Mouse (Mus musculus) right cerebral cortex, postnatal 10 days (tissue): ENCODE measurements at regions not wholly inside any gene's neighbourhood (a gene's known extent, or its start where the extent isn't known, plus 50 kb on each side); places are given as distances from the start of the nearest gene placed in this dataset.
A peak's percentile ranks its signal among the peaks of the same experiment; 100 is the strongest.

Source experiments
- DNase-seq, 2 experiments: peaks; one replicate each; pipeline ENCODE4 v3.0.0; 2021; ENCODE audit warnings: low spot score in 2 of 2

- no peak for DNase-seq
Observed at GRCm38 (mm10) chr11:112588088-112588487, 193.9 kb upstream of the Sox9 start.

DNA sequence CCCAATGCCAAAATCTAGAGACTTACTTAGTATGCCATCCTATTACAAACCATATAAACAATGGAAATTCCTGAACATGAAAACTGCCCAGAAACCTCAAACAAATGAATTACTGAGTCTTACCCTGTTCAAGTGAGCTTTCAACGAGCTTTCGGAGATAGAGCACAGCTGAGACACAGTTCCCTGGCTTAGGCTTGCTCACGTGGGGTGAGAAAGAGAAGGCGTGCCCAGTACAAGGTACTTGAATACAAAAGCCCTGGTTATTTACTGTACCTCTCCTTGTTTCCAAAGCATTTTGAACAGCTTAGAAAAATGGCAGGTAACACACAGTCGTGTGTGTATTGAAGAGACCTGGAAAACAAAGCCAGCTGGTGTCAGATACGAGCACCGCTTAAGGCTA is 191.8 kb upstream of the Sox9 start:
- DNase-seq = no peak

GRCm38 (mm10) chr11:112592411-112593020 is 189.5 kb upstream of the Sox9 start:
- no peak for DNase-seq

DNA sequence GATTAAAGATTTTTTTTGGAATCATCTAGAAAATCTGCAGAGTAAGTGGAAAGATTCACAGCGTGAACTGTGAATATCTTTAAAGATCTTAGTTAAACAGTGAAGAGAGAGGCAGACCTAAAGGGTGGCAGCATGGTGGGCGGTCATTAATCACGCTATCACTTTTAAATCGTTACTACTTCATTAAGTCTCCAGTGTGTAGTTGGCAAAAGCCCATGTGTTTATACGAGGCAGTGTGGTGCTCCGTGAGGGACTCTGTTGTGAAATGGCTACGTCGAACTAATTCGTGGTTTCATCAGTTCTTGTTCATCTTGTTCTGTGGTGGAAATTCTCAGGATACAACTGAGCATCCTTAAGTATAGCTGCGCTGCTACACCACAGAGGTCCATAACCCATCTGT is 188.2 kb upstream of the Sox9 start:
- no peak for DNase-seq

DNA sequence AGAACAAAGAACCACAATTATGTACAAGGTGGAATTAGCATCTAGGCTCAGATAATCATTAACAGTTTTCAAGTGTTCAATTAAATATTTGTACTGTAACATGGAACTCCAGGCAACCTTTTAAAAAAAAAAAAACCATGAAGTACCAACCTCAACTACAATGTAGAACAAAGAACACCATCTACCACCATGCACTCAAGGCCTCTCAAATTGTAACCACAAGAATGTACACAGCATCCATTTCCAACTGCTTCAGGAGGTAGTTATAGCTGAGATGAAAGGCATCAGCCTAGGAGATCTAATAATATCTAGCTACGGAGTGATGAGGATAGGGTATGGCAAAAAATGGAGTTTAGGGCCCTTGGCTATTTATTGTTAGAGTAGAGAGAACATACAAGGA is 174.7 kb upstream of the Sox9 start:
- DNase-seq = no peak

DNA sequence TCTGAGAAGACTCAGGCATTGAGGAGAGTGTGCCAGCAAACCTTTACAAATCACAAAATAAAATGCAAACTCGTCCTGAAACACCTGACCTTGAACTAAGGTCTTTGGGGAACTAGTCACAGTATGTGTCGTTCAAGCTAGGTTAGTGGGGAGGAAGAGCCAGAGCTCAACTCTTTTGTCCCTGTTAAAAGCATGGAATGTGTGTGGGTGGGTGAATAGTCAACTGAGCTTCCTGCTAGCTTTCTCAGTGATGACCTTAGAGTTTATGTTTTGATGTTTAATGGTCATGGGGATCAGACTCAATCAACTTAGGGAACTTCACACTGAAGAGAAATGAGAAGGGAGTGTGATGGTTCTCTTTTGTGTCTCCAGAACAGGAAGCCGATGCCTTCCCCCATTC is 172.7 kb upstream of the Sox9 start:
- DNase-seq = peak in 1 of 2 experiments; percentile 2

DNA sequence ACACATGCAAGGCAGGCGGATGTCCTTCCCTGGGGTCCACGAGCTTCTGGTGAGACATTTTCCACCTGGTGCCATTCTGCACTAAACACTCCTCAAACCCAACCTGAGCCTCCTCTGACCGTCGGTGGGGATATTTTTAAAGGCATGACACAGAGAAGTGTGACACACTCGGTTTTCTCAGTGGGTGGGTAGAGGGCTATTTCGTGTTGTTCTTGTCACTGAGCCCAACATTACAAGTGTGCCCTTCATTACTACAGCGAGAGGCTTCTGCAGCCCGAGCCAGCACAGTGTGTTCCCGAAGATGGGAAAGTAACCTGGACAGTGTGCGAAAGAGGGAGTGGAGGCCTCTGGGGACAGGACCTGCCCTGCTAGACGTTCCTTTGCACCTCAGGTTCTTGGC is 171.0 kb upstream of the Sox9 start:
- DNase-seq = peak in 1 of 2 experiments; percentile 9

- DNase-seq = no peak
Observed at GRCm38 (mm10) chr11:112615629-112616028, 166.4 kb upstream of the Sox9 start.

DNA sequence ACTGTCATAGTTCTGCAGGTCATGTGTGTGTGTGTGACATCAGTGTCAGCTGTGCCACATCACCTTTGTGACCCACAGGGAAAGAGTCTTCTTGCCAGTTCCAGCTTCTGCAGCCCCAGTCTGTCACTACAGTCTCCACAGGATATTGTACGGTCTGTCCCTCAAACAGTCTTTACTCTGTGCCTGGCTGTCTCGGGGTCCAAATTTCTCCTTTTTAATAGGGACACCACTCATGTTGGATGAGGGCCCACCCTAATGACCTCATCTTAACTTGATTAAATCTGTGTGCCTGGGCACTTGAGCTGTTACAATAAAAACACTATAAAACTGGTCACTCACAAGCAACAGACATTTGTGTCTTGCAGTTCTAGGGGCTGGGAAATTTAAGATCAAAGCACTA is 165.1 kb upstream of the Sox9 start:
- no peak for DNase-seq

- peak; percentile 50 to 62 for DNase-seq
Observed at GRCm38 (mm10) chr11:112620916-112621315, 161.1 kb upstream of the Sox9 start.

- DNase-seq = peak in 1 of 2 experiments; percentile 10
Observed at GRCm38 (mm10) chr11:112621385-112622120, 160.5 kb upstream of the Sox9 start.

- no peak for DNase-seq
Observed at GRCm38 (mm10) chr11:112649298-112649697, 132.7 kb upstream of the Sox9 start.

DNA sequence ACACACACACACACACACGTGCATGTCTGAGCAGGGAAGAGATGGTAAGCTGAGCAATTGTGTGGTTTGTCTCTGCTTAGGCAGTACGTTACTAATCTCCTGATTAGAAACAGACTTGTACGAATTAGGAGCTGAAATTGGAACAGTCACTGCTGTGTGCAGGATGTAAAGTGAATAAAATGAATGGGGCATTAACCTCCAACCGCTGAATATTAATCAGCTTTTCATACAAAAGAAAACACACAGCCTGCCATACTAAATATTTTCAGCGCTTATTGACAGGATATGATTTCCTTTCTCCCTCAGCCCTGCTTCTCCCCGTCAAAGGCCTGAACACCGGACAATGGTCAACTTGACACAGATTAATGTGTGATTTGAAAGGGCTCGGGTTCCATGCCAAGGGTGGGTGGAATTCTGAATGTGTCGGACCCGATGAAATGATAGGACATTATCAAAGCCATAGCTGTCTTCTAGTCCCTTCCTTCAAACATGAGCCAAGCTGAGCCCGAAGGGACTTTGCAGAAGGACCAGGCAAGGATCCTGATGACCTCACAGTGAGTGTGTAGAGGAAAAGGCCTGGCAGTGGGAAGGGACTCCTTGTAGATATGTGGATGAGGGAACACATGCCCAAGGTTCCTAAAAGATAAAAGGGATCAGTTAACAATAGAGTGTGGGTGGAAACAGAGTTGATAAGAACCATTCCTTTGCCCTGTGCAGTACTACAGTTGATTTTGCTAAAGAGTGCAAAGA is 124.4 kb upstream of the Sox9 start:
- DNase-seq = no peak

DNA sequence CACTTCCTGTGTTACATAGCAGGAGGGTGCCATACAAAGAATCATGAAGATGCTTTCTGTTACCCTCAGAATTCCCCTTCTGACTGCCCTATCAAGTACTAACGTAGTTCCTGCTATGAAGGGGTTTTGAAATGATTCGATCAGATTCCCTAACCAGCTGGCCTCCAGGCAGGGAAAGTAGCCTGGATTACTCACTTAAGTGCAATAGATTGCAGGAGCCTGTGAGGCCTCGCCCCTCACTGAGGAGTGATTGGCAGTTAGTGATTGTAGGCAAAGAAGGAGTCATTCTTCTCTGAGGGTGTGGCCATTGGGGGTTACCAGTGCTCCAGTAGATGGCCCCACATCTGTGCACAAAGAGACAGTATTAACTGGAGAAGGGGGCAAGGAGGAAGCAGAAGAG is 122.1 kb upstream of the Sox9 start:
- DNase-seq = no peak

- DNase-seq = no peak
Observed at GRCm38 (mm10) chr11:112661426-112661825, 120.6 kb upstream of the Sox9 start.

DNA sequence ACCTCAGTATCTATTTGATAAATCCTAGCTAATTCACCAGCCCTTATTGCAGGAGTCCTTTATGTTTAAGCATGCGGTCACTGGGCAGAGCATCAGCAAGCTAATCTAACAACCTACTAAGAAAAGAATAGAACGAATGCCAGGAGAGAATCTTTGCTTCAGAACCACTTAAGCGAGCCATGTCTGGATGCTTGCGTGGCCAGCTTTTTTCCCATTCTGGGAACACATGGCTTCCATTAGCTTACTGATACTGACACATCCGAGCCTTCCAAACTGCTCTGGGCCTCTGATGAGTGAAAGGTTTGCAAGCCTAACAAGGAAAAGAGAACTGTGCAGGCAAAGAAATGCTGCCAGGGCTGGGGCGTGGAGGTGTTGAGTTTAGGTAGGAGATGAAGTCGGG is 114.7 kb upstream of the Sox9 start:
- no peak for DNase-seq

- no peak for DNase-seq
Observed at GRCm38 (mm10) chr11:112672086-112672485, 109.9 kb upstream of the Sox9 start.

DNA sequence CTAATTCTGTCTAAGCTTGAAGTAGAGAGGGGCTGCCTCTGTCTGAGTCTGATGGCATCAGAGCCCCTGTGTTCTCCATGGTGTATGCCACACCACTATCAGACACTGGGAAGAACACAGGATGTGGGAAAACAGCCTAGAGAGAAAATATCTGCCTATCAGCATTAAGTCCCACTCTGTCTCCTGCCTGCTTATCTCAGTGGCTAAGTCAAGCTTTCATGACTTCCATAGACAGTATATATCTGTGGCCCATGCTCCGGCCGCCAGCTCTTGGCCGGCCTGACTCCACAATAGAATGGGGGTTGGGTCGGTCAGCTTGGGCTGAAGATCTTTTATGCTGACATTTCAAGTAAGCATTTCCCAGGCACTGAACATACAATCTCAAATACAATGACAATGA is 92.0 kb upstream of the Sox9 start:
- DNase-seq = no peak

DNA sequence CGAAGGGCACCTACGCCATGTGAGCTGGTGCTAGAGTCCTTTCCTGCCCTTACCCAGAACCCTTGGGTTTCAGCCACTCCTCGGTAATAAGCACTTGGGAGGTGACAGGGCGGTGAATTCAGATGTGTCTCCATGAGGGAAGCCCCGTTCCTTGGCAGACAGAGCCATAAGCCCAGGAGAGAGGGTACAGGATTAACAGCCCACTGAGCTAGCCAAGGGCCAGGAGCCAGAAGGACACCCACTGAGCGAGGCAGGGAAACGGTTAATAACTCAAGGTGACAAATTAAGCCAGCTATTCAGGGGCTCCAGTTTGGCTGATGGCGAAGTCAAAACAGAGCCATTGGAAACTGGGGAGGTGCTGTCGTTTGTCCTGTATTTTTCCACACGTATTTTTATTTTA is 75.9 kb upstream of the Sox9 start:
- DNase-seq = no peak

- no peak for DNase-seq
Observed at GRCm38 (mm10) chr11:112708119-112708730, 73.8 kb upstream of the Sox9 start.

- DNase-seq = no peak
Observed at GRCm38 (mm10) chr11:112711656-112712055, 70.4 kb upstream of the Sox9 start.

DNA sequence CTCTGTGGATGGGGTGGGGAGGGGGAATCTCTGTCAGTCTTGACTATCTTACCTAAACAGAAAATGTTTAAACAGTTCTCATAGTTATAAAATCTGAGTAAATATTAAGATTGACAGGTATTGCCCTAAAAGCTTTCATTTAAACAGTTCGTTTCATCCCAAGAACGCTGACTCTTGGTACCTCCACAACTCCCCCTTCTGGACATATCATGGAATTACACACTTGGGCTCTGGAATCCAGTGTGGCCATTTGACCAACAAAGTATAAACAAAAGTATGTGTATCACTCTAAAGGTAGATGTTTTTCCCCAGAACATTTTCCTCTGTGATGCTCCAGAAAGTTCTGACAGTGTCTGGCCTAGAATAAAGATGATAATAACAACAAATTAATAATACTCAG is 63.5 kb upstream of the Sox9 start:
- DNase-seq = no peak

- no peak for DNase-seq
Observed at GRCm38 (mm10) chr11:112720652-112721051, 61.4 kb upstream of the Sox9 start.
